12 mouse cellular contexts compared by ENCODE assay signal in the genomic region with DNA sequence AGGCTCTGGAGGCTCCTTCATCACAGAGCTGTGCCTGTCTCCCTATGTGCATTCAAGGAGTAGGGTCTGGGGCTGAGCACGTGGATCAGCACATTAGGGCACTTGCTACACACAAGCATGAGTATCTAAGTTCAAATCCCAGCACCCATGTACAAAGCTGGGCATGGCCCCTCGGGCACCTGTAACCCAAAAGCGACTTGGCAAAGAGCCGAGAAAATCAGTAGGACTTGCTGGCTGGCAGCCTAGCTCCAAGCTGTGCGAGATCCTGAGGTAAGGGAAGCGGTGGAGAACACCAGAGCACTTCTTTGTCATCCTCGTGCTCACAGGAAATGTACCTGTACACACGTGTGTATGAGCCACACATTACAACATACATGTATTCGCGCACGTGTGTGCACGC. TPM values are rescaled to one million over a fixed set of nuclear protein-coding genes. Genes with fewer than 3 reads are reported as not detected.
DNase-seq lines count a peak whose midpoint lies in the region; ATAC-seq and TF ChIP-seq lines count a peak whose summit lies in the region.
"Had no signal": no experiment of that assay in that cellular context is flagged by ENCODE, and none has a peak within 500 bp of the region (broad histone marks: within the 10 kb centered on the region; RNA-seq: fewer than 3 reads in every experiment).

No protein-coding gene starts in this region.

- H3K27me3 ChIP-seq in kidney, postnatal 0 days (ENCODE audit: insufficient read depth, low read length) = no peaks in the 10 kb centered on the region
- H3K27me3 ChIP-seq in neural tube, embryonic 14.5 days (ENCODE audit: control insufficient read depth, insufficient read depth, low read length) = no peaks in the 10 kb centered on the region
- H3K27me3 ChIP-seq: liver, embryonic 13.5 days had no signal

- peaks cover 22% of the 10 kb centered on the region; the same call in 1 of the 2 replicates for H3K4me1 ChIP-seq in kidney, postnatal 0 days (replicated peaks; ENCODE audit: insufficient read depth, low read length)
- peaks cover 34% of the 10 kb centered on the region for H3K4me1 ChIP-seq in neural tube, embryonic 14.5 days (ENCODE audit: control insufficient read depth, insufficient read depth, low read length)

- 0 out of 2 replicates have a peak, but pooled peaks cover 4% of the 10 kb centered on the region for H3K36me3 ChIP-seq in kidney, postnatal 0 days (ENCODE audit: insufficient read depth, low read length)
- no peaks in the 10 kb centered on the region; the same call in 1 of the 2 replicates for H3K36me3 ChIP-seq in neural tube, embryonic 14.5 days (ENCODE audit: control insufficient read depth, insufficient read depth, low read length)

- H3K4me3 ChIP-seq in kidney, postnatal 0 days (replicated peaks; ENCODE audit: low read depth, low read length) = 0 out of 2 replicates have a peak overlapping the region, but pooled peaks have one; percentile 14
- H3K4me3 ChIP-seq in neural tube, embryonic 14.5 days (ENCODE audit: low read depth, low read length) = no peak overlapping the region
- H3K4me3 ChIP-seq: liver, embryonic 13.5 days had no signal

- WGBS in kidney, postnatal 0 days = 82% methylated on average over 12 of the region's 12 CpGs
- WGBS in neural tube, embryonic 14.5 days = 87% methylated on average over 12 of the region's 12 CpGs

- peak overlapping the region; percentile 46 for H3K4me2 ChIP-seq in kidney, postnatal 0 days (ENCODE audit: low read length)
- no peak overlapping the region for H3K4me2 ChIP-seq in neural tube, embryonic 14.5 days (ENCODE audit: low read depth, low read length)
- H3K4me2 ChIP-seq: liver, embryonic 13.5 days had no signal

- DNase-seq in cerebellum, adult 9-11 months = peak; percentile 59
- no peak for DNase-seq in cerebellum, postnatal 36 days
- DNase-seq in kidney, adult 18-20 months = peak; percentile 43
- no peak for DNase-seq in kidney, adult 11 months
- no peak for DNase-seq in kidney, postnatal 0 days (ENCODE audit: low spot score)
- DNase-seq in T-cell, adult 2 months (ENCODE audit: low spot score) = no peak
- DNase-seq in left cerebral cortex, adult 11 months (ENCODE audit: low spot score) = no peak
- DNase-seq: embryo, embryonic 11 days; liver, embryonic 13.5 days; right cerebral cortex, postnatal 25 days had no signal

- no peak for ATAC-seq in kidney, postnatal 0 days (replicated peaks; ENCODE audit: low FRiP score, low read depth)
- no peak for ATAC-seq in neural tube, embryonic 14.5 days (ENCODE audit: low read depth)

- H3K9ac ChIP-seq in kidney, postnatal 0 days (ENCODE audit: low read depth, low read length) = peak overlapping the region; percentile 55
- H3K9ac ChIP-seq in neural tube, embryonic 14.5 days (replicated peaks; ENCODE audit: low read depth, low read length) = no peak overlapping the region
- H3K9ac ChIP-seq: liver, embryonic 13.5 days had no signal

- TF ChIP-seq CTCF in kidney, postnatal 0 days (IDR thresholded peaks at IDR 0.05; ENCODE audit: low read depth) = no peak

- H3K27ac ChIP-seq in kidney, postnatal 0 days = peak overlapping the region; percentile 90
- H3K27ac ChIP-seq in neural tube, embryonic 14.5 days (ENCODE audit: low read depth, low read length) = 0 out of 2 replicates have a peak overlapping the region, but pooled peaks have one; percentile 48
- H3K27ac ChIP-seq: liver, embryonic 13.5 days had no signal

- H3K9me3 ChIP-seq in kidney, postnatal 0 days (replicated peaks; ENCODE audit: low read length) = no peaks in the 10 kb centered on the region
- no peaks in the 10 kb centered on the region for H3K9me3 ChIP-seq in neural tube, embryonic 14.5 days (ENCODE audit: control insufficient read depth, low read length)
- H3K9me3 ChIP-seq: liver, embryonic 13.5 days had no signal

RNA-seq across cellular contexts. Expression of gene Crocc, which starts 7.9 kb away (rescaled TPM):
- 5.9 and 7.8 TPM in 2 replicates for polyA plus RNA-seq in kidney, postnatal 0 days (2015; fragmentation: Nextera tagmentation; extraction: Ambion mirVana)
- polyA plus RNA-seq in neural tube, embryonic 14.5 days (2014; fragmentation: Nextera tagmentation; extraction: Ambion mirVana) = 4.8 and 5.2 TPM in 2 replicates

RNA-seq across cellular contexts. Expression of gene Necap2, which starts 25.7 kb away (rescaled TPM):
- polyA plus RNA-seq in kidney, postnatal 0 days (2015; fragmentation: Nextera tagmentation; extraction: Ambion mirVana) = 87.6 and 93.1 TPM in 2 replicates
- polyA plus RNA-seq in neural tube, embryonic 14.5 days (2014; fragmentation: Nextera tagmentation; extraction: Ambion mirVana) = 37.0 and 49.9 TPM in 2 replicates

RNA-seq across cellular contexts. Expression of gene Spata21, which starts 35.7 kb away (rescaled TPM):
- 0.54 and 0.55 TPM in 2 replicates for polyA plus RNA-seq in kidney, postnatal 0 days (2015; fragmentation: Nextera tagmentation; extraction: Ambion mirVana)
- 0.50 and 0.79 TPM in 2 replicates for polyA plus RNA-seq in neural tube, embryonic 14.5 days (2014; fragmentation: Nextera tagmentation; extraction: Ambion mirVana)
- polyA plus RNA-seq: intestine, embryonic 16.5 days; liver, embryonic 13.5 days had no signal

RNA-seq across cellular contexts. Expression of gene Mfap2, which starts 42.2 kb away (rescaled TPM):
- 330 and 339 TPM in 2 replicates for polyA plus RNA-seq in kidney, postnatal 0 days (2015; fragmentation: Nextera tagmentation; extraction: Ambion mirVana)
- 109 and 229 TPM in 2 replicates for polyA plus RNA-seq in neural tube, embryonic 14.5 days (2014; fragmentation: Nextera tagmentation; extraction: Ambion mirVana)

Comparison
In these comparisons a context has a peak if more than half of its experiments do, and no peak if none do; other contexts are left out.
1. DNase-seq: peak in cerebellum, adult 9-11 months (single experiment) and kidney, adult 18-20 months (single experiment); none in cerebellum, postnatal 36 days (0 of 2), kidney, adult 11 months (single experiment), kidney, postnatal 0 days (single experiment), T-cell, adult 2 months (single experiment) and left cerebral cortex, adult 11 months (single experiment).